Mouse (Mus musculus) liver, embryonic 12.5 days (tissue): Measurements from ENCODE around the gene Crispld2. TPM values are rescaled to one million over a fixed set of nuclear protein-coding genes. Genes with fewer than 3 reads are reported as not detected.

Experiments
- ATAC-seq: fragments of 200-750 bp; cut with Nextera tagmentation; 2 replicates; pipeline ENCODE4 v1.8.0; 2017; ENCODE audit warnings: moderate number of reproducible peaks, mild to moderate bottlenecking, moderate library complexity
- H3K27ac ChIP-seq: fragments of 300-500 bp; sonication (generic); 2 replicates; pipeline ENCODE4 v1.5.1; 2016; ENCODE audit warnings: mild to moderate bottlenecking
- H3K27me3 ChIP-seq: fragments of 300-500 bp; sonication (generic); replicated peaks from 2 replicates; pipeline ENCODE4 v1.6.1; 2016; ENCODE audit warnings: mild to moderate bottlenecking, moderate library complexity
- H3K36me3 ChIP-seq: fragments of 300-500 bp; sonication (generic); 2 replicates; pipeline ENCODE4 v1.6.1; 2016; ENCODE audit warnings: mild to moderate bottlenecking, moderate library complexity
- H3K4me1 ChIP-seq: fragments of 300-500 bp; sonication (generic); 2 replicates; pipeline ENCODE4 v1.6.1; 2016
- H3K4me2 ChIP-seq: fragments of 300-500 bp; sonication (generic); 2 replicates; pipeline ENCODE4 v1.6.1; 2016; ENCODE audit warnings: mild to moderate bottlenecking, moderate library complexity
- H3K4me3 ChIP-seq: fragments of 300-500 bp; sonication (generic); 2 replicates; pipeline ENCODE4 v1.5.1; 2016; ENCODE audit warnings: mild to moderate bottlenecking, moderate library complexity
- H3K9ac ChIP-seq: fragments of 300-500 bp; sonication (generic); 2 replicates; pipeline ENCODE4 v1.6.1; 2016; ENCODE audit warnings: mild to moderate bottlenecking, moderate library complexity
- H3K9me3 ChIP-seq: fragments of 300-500 bp; sonication (generic); replicated peaks from 2 replicates; pipeline ENCODE4 v1.6.1; 2016; ENCODE audit warnings: mild to moderate bottlenecking, moderate library complexity
- WGBS: fragments of 180-500 bp; shearing (Covaris S2); methylation state at CpG from one replicate; pipeline ENCODE4 v1.1.7; 2016; ENCODE audit not compliant: insufficient replicate concordance; 5-methylcytosine and 5-hydroxymethylcytosine counted together
- polyA plus RNA-seq: library from polyadenylated mRNA; unstranded; fragments of >200 nt; fragmentation: Nextera tagmentation; extraction: Ambion mirVana; gene quantifications from 2 replicates; pipeline ENCODE4 v1.2.1, GENCODE M21; 2016

The Crispld2 gene
- polyA plus RNA-seq, 1 experiment from 2014 or later, result 2.1 TPM

DNA sequence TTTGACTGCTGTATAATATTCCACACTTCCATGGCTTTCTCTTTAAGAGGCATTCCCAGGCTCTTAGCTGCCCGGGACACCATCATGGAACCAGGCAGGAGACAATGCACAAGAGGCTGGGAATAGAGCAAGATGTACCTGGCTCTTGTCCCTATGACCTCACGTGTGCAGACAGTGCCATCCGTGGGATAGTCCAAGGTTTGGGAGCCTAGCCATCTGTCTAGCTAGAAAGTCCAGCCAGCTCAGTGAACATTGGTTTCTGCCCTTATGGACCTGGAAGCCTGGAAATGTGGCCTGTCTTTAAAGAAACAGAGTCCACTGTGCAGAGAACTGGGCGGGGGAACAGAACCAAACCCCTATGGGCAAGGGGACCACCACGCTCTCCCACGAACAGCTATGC is 25.5 kb downstream of the Crispld2 start:
- Histone ChIP-seq H3K4me2 (no peak overlapping the region), H3K9ac (no peak overlapping the region), H3K36me3 (no peaks in the 10 kb centered on the region), H3K4me1 (peaks cover 20% of the 10 kb centered on the region), H3K27me3 (peaks cover 15% of the 10 kb centered on the region), H3K4me3 (no peak overlapping the region), H3K27ac (no peak overlapping the region), H3K9me3 (no peaks in the 10 kb centered on the region)
- ATAC-seq, result no peak
- 81% methylated on average over 6 of the region's 6 CpGs for WGBS

GRCm38 (mm10) chr8:120018379-120018778 is 26.1 kb downstream of the Crispld2 start:
- Histone ChIP-seq H3K9me3 (no peaks in the 10 kb centered on the region), H3K27ac (no peak overlapping the region), H3K4me2 (no peak overlapping the region), H3K4me3 (no peak overlapping the region), H3K36me3 (no peaks in the 10 kb centered on the region), H3K27me3 (peaks cover 15% of the 10 kb centered on the region), H3K4me1 (peaks cover 16% of the 10 kb centered on the region), H3K9ac (no peak overlapping the region)
- no peak for ATAC-seq
- WGBS, result 68% methylated on average over 6 of the region's 6 CpGs

DNA sequence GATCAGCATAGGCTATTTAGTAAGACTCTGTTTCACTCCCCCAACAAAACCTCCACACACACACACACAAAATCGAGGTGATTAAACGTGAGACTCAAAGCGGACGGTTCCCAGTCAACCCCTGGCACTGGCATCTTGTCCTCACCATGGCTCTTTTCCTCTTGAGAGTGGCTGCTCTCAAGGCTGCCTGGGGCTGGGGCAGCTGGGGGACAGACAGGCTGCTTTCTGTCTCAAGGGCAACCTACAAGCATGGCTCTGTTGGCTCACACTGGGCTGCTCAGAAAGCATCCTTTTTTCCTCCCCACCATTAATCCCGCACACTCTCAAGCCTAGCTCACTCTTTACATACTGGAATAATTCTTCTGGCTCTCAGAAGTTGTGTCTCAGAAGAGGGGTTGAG is 27.1 kb downstream of the Crispld2 start:
- Histone ChIP-seq H3K9me3 (no peaks in the 10 kb centered on the region), H3K27me3 (peaks cover 15% of the 10 kb centered on the region), H3K36me3 (no peaks in the 10 kb centered on the region), H3K9ac (no peak overlapping the region), H3K4me1 (peaks cover 9% of the 10 kb centered on the region), H3K4me2 (no peak overlapping the region), H3K27ac (no peak overlapping the region), H3K4me3 (no peak overlapping the region)
- 60% methylated on average over 5 of the region's 5 CpGs for WGBS
- ATAC-seq, result no peak

- 55% methylated on average over 7 of the region's 7 CpGs for WGBS
- Histone ChIP-seq H3K27ac (no peak overlapping the region), H3K4me2 (no peak overlapping the region), H3K9ac (no peak overlapping the region), H3K27me3 (peaks cover 15% of the 10 kb centered on the region), H3K9me3 (no peaks in the 10 kb centered on the region), H3K36me3 (no peaks in the 10 kb centered on the region), H3K4me1 (0 out of 2 replicates have a peak, but pooled peaks cover 3% of the 10 kb centered on the region), H3K4me3 (no peak overlapping the region)
- no peak for ATAC-seq
These were observed 28.1 kb downstream of the Crispld2 start for GRCm38 (mm10) chr8:120020298-120020697.

GRCm38 (mm10) chr8:120026199-120026598 is 34.0 kb downstream of the Crispld2 start:
- Histone ChIP-seq H3K36me3 (no peaks in the 10 kb centered on the region), H3K9me3 (no peaks in the 10 kb centered on the region), H3K9ac (no peak overlapping the region), H3K4me1 (no peaks in the 10 kb centered on the region), H3K27me3 (peaks cover 7% of the 10 kb centered on the region; the same call in 1 of the 2 replicates), H3K4me2 (no peak overlapping the region), H3K27ac (no peak overlapping the region), H3K4me3 (no peak overlapping the region)
- WGBS, result 30% methylated on average over 5 of the region's 5 CpGs
- 0 out of 2 replicates have a peak, but pooled peaks have one; percentile 27 for ATAC-seq

DNA sequence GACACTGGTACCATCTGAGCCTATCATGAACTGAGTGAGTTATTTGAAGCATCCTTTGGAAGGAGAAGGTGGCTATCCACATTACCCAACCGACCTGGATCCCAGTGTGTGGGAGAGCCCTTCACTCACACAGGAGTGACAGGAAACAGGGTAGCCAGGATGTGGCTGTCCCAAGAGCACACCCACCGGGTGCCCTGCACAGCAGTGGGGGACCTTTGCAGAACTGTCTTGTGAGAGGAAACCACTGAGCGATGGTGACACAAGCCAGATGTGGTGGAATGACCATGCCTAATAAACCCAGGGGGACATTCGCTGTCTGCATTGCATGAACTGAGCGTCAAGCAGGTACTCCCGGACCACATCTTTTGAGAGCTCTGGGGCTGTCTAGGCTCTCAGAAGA is 34.8 kb downstream of the Crispld2 start:
- H3K27ac ChIP-seq, result no peak overlapping the region
- 0 out of 2 replicates have a peak, but pooled peaks cover 12% of the 10 kb centered on the region for H3K27me3 ChIP-seq
- no peaks in the 10 kb centered on the region for H3K36me3 ChIP-seq
- H3K9me3 ChIP-seq, result no peaks in the 10 kb centered on the region
- H3K4me3 ChIP-seq, result no peak overlapping the region
- H3K4me2 ChIP-seq, result no peak overlapping the region
- ATAC-seq, result no peak
- no peak overlapping the region for H3K9ac ChIP-seq
- 42% methylated on average over 6 of the region's 6 CpGs for WGBS
- no peaks in the 10 kb centered on the region for H3K4me1 ChIP-seq

DNA sequence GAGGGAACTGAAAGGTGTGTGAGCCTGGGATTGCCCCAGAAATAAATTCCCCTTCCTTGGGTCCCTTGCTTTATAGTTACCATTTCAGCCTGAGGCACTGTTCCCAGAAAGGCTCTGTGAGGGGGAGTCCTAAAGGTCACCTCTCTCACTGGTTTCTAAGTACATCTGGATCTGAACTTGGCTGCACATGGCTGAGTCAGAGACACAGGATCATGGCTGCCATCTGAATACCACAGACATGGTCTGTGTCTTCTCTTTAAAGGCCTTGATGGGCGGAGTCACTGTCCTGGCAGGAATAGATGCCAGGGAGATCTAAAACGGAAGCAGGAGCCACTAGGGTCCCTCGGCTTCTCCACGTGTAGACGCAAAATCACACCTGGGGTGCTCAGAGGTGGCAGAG is 38.2 kb downstream of the Crispld2 start:
- Histone ChIP-seq H3K4me3 (no peak overlapping the region), H3K27ac (no peak overlapping the region), H3K27me3 (0 out of 2 replicates have a peak, but pooled peaks cover 6% of the 10 kb centered on the region), H3K9ac (no peak overlapping the region), H3K4me2 (no peak overlapping the region), H3K9me3 (no peaks in the 10 kb centered on the region), H3K36me3 (no peaks in the 10 kb centered on the region), H3K4me1 (no peaks in the 10 kb centered on the region)
- no peak for ATAC-seq
- 58% methylated on average over 5 of the region's 5 CpGs for WGBS

DNA sequence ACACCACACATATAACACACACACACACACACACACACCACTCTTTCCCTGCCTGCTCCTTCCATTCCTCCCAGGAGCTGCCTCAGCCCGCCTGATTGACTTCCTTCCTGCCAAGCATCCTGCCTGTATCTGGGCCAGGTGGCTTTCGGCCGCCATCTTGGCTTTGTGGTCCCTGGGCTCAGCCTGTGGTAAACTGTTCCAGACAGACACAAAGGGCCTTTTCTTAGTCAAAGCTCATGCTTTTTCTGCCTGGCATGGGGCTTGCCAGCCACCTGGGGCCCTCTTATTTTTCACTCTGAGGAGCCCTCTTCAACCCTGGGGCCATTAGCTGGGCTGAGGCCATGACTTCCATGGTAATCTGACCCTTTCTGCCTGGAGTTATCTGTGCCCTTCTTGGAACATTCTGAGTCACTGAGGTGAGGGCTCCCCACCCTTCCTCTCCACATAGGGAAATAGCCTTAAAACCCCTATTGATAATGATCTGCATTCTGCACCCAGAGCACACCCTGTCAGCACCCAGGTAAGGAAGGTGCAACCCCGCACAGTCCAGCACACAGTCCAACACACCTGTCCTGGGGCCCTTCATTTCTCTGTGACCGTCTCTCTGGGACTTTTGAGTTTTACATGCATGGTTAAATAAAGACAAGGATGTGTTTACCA is 40.4 kb downstream of the Crispld2 start:
- Histone ChIP-seq H3K27me3 (0 out of 2 replicates have a peak, but pooled peaks cover 8% of the 10 kb centered on the region), H3K27ac (no peak overlapping the region), H3K4me2 (no peak overlapping the region), H3K9me3 (no peaks in the 10 kb centered on the region), H3K4me1 (no peaks in the 10 kb centered on the region), H3K9ac (no peak overlapping the region), H3K4me3 (no peak overlapping the region), H3K36me3 (no peaks in the 10 kb centered on the region)
- no peak for ATAC-seq
- 69% methylated on average over 5 of the region's 5 CpGs for WGBS

- H3K9ac ChIP-seq, result no peak overlapping the region
- 0 out of 2 replicates have a peak, but pooled peaks cover 8% of the 10 kb centered on the region for H3K27me3 ChIP-seq
- no peak overlapping the region for H3K4me3 ChIP-seq
- WGBS, result 62% methylated on average over 6 of the region's 6 CpGs
- H3K4me2 ChIP-seq, result no peak overlapping the region
- no peaks in the 10 kb centered on the region for H3K4me1 ChIP-seq
- ATAC-seq, result no peak
- no peak overlapping the region for H3K27ac ChIP-seq
- H3K9me3 ChIP-seq, result no peaks in the 10 kb centered on the region
- no peaks in the 10 kb centered on the region for H3K36me3 ChIP-seq
These were observed 42.2 kb downstream of the Crispld2 start for GRCm38 (mm10) chr8:120034471-120034870.

- H3K4me2 ChIP-seq, result no peak overlapping the region
- no peaks in the 10 kb centered on the region for H3K9me3 ChIP-seq
- no peaks in the 10 kb centered on the region for H3K36me3 ChIP-seq
- WGBS, result 36% methylated on average over 9 of the region's 9 CpGs
- H3K9ac ChIP-seq, result no peak overlapping the region
- ATAC-seq, result no peak
- H3K27ac ChIP-seq, result no peak overlapping the region
- 0 out of 2 replicates have a peak, but pooled peaks cover 8% of the 10 kb centered on the region for H3K4me1 ChIP-seq
- H3K27me3 ChIP-seq, result 0 out of 2 replicates have a peak, but pooled peaks cover 8% of the 10 kb centered on the region
- no peak overlapping the region for H3K4me3 ChIP-seq
These were observed 43.9 kb downstream of the Crispld2 start for GRCm38 (mm10) chr8:120036111-120036510.

- Histone ChIP-seq H3K9me3 (no peaks in the 10 kb centered on the region), H3K4me2 (no peak overlapping the region), H3K9ac (no peak overlapping the region), H3K36me3 (no peaks in the 10 kb centered on the region), H3K27ac (no peak overlapping the region), H3K27me3 (0 out of 2 replicates have a peak, but pooled peaks cover 3% of the 10 kb centered on the region), H3K4me1 (0 out of 2 replicates have a peak, but pooled peaks cover 11% of the 10 kb centered on the region), H3K4me3 (no peak overlapping the region)
- no peak for ATAC-seq
- 63% methylated on average over 4 of the region's 4 CpGs for WGBS
These were observed 44.3 kb downstream of the Crispld2 start for GRCm38 (mm10) chr8:120036578-120036977.

DNA sequence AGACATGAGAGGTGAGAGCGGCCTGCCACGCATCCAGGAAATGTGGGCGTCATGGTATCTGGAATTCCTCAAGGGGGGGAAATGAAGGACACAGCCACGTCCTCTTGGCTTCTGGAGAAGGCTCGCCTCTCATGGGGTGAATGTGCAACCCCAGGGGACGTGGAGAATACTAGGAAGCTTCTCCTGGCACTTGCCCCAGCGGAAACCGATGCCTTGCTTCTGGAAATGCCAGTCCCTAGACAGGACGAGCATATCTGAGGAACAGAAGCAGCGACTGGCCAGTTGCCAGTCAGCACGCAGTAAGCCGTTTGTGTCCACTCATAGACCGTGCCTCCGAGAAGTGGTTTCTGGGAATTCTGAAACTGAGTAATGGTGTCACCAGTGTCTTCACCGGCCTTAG is 45.0 kb downstream of the Crispld2 start:
- Histone ChIP-seq H3K9ac (no peak overlapping the region), H3K4me1 (0 out of 2 replicates have a peak, but pooled peaks cover 11% of the 10 kb centered on the region), H3K27me3 (0 out of 2 replicates have a peak, but pooled peaks cover 2% of the 10 kb centered on the region), H3K27ac (no peak overlapping the region), H3K9me3 (no peaks in the 10 kb centered on the region), H3K36me3 (no peaks in the 10 kb centered on the region), H3K4me2 (no peak overlapping the region), H3K4me3 (no peak overlapping the region)
- ATAC-seq, result no peak
- 71% methylated on average over 15 of the region's 15 CpGs for WGBS
